Mouse (Mus musculus): Measurements from ENCODE around the gene Cep164. TPM values are rescaled to one million over a fixed set of nuclear protein-coding genes. Genes with fewer than 3 reads are reported as not detected.

Gene Cep164
- polyA plus RNA-seq (2012; rRNA removed): 18.2 and 20.6 TPM in 2 replicates

GRCm38 (mm10) chr9:45828291-45828963, at the start of gene Cep164:
Cep164 (minus strand) TSS chr9:45828691.

GRCm38 (mm10) chr9:45838434-45839138, 10.1 kb upstream of the Cep164 start, which contains the start of gene Bace1:
Bace1 (plus strand) TSS chr9:45838580.

Other genes starting within 250 kb of the Cep164 start
- 41.2 and 42.7 TPM in 2 replicates for gene Bace1, start 9.9 kb upstream of the Cep164 start, polyA plus RNA-seq (2012; rRNA removed)
- gene Pcsk7, start 77.8 kb upstream of the Cep164 start, polyA plus RNA-seq (2012; rRNA removed): 36.3 and 38.8 TPM in 2 replicates
- gene Rnf214, start 78.2 kb upstream of the Cep164 start, polyA plus RNA-seq (2012; rRNA removed): 51.3 and 52.4 TPM in 2 replicates
- gene Tagln, start 107.4 kb upstream of the Cep164 start, polyA plus RNA-seq (2012; rRNA removed): 8.0 and 9.2 TPM in 2 replicates
- 79.1 and 108 TPM in 2 replicates for gene Sidt2, start 126.6 kb upstream of the Cep164 start, polyA plus RNA-seq (2012; rRNA removed)
- 137 and 138 TPM in 2 replicates for gene Pafah1b2, start 184.0 kb upstream of the Cep164 start, polyA plus RNA-seq (2012; rRNA removed)
- gene Sik3, start 184.1 kb upstream of the Cep164 start, polyA plus RNA-seq (2012; rRNA removed): 13.9 and 15.5 TPM in 2 replicates

Measured in central nervous system, embryonic 18 days (tissue).